In the genomic region with DNA sequence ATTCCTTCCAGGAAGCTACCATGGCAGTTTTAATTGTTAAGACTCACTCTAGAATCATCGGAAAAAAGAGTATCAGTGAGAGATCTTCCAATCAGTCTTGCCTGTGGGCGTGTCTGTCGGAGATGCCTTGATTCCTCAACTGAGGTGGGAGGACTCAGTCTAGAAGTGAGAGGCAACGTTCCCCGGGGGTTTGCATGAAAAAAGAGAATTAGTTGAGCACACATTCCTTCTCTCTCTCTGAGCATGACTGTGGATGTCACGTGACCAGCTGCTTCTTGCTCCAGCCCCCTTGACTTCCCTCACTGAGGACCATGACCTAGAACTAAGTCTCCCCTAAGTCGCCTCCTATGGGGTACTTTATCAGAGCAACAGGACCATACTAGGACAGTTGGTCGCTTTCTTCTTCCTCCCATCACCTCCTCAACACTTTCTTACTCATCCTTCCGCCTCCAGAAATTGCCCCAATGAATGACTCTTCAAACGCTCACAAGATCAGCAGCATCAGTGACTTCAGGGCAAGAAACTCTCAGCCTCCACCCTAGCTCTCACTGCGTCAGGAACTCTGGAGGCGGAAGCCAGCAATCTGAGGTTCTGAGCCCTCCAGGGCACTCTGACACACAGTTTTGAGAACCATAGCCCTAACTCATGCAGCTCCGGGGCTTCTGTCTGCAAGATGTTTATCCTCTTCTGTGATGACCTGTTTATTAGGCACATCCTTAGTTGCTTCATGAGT, we compare ENCODE assay signal across 22 mouse cellular contexts. TPM values are rescaled to one million over a fixed set of nuclear protein-coding genes. Genes with fewer than 3 reads are reported as not detected.
DNase-seq lines count a peak whose midpoint lies in the region; ATAC-seq and TF ChIP-seq lines count a peak whose summit lies in the region.
"Had no signal": no experiment of that assay in that cellular context is flagged by ENCODE, and none has a peak within 500 bp of the region (broad histone marks: within the 10 kb centered on the region; RNA-seq: fewer than 3 reads in every experiment).

No protein-coding gene starts in this region.

- no peaks in the 10 kb centered on the region for H3K4me1 ChIP-seq in hindbrain, postnatal 0 days (ENCODE audit: insufficient read depth, low read length)
- H3K4me1 ChIP-seq in hindbrain, embryonic 12.5 days: no peaks in the 10 kb centered on the region
- 0 out of 2 replicates have a peak, but pooled peaks cover 4% of the 10 kb centered on the region for H3K4me1 ChIP-seq in embryonic fibroblast, embryonic 13.5 days (ENCODE audit: control insufficient read depth, insufficient read depth, low read length)
- H3K4me1 ChIP-seq in midbrain, embryonic 16.5 days (ENCODE audit: control insufficient read depth, insufficient read depth, low read length): no peaks in the 10 kb centered on the region
- H3K4me1 ChIP-seq: embryonic facial prominence, embryonic 10.5 days; embryonic facial prominence, embryonic 12.5 days; forebrain, embryonic 10.5 days had no signal

- H3K4me2 ChIP-seq in hindbrain, postnatal 0 days (ENCODE audit: low read depth, low read length): no peak overlapping the region
- no peak overlapping the region for H3K4me2 ChIP-seq in hindbrain, embryonic 12.5 days (replicated peaks)
- H3K4me2 ChIP-seq in midbrain, embryonic 16.5 days (ENCODE audit: low read length): no peak overlapping the region
- H3K4me2 ChIP-seq: embryonic facial prominence, embryonic 12.5 days; forebrain, embryonic 12.5 days had no signal

- no peaks in the 10 kb centered on the region for H3K36me3 ChIP-seq in hindbrain, postnatal 0 days (ENCODE audit: insufficient read depth, low read length)
- H3K36me3 ChIP-seq in hindbrain, embryonic 12.5 days: no peaks in the 10 kb centered on the region
- H3K36me3 ChIP-seq in midbrain, embryonic 16.5 days (ENCODE audit: control insufficient read depth, insufficient read depth, low read length): no peaks in the 10 kb centered on the region
- H3K36me3 ChIP-seq: embryonic facial prominence, embryonic 10.5 days; embryonic facial prominence, embryonic 12.5 days; forebrain, embryonic 10.5 days; forebrain, embryonic 12.5 days; G1E had no signal

- H3K27me3 ChIP-seq in hindbrain, postnatal 0 days (ENCODE audit: insufficient read depth, low read length): no peaks in the 10 kb centered on the region
- H3K27me3 ChIP-seq in hindbrain, embryonic 12.5 days: no peaks in the 10 kb centered on the region
- no peaks in the 10 kb centered on the region for H3K27me3 ChIP-seq in midbrain, embryonic 16.5 days (ENCODE audit: control insufficient read depth, insufficient read depth, low read depth, low read length)
- H3K27me3 ChIP-seq: embryonic facial prominence, embryonic 12.5 days; forebrain, embryonic 12.5 days had no signal

- no peak for TF ChIP-seq POLR2A in embryonic fibroblast, embryonic 13.5 days (IDR thresholded peaks at IDR 0.05; ENCODE audit: low read depth, low read length)

- no peak overlapping the region for H3K4me3 ChIP-seq in hindbrain, postnatal 0 days (ENCODE audit: low read length)
- H3K4me3 ChIP-seq in hindbrain, embryonic 12.5 days: no peak overlapping the region
- H3K4me3 ChIP-seq in embryonic fibroblast, embryonic 13.5 days (ENCODE audit: insufficient read depth, low read length): no peak overlapping the region
- no peak overlapping the region for H3K4me3 ChIP-seq in midbrain, embryonic 16.5 days (ENCODE audit: low read depth, low read length)
- H3K4me3 ChIP-seq: embryonic facial prominence, embryonic 10.5 days; embryonic facial prominence, embryonic 12.5 days; erythroblast, embryonic 14.5 days; forebrain, embryonic 10.5 days; forebrain, embryonic 12.5 days had no signal

- ATAC-seq in hindbrain, postnatal 0 days: no peak
- no peak for ATAC-seq in hindbrain, embryonic 12.5 days (ENCODE audit: low FRiP score)
- ATAC-seq in activated CD4-positive, CD25-positive, alpha-beta regulatory T cell, adult 4 months: no peak
- no peak for ATAC-seq in midbrain, embryonic 16.5 days
- ATAC-seq: forebrain, embryonic 14.5 days; forebrain, embryonic 16.5 days had no signal

- TF ChIP-seq CTCF in hindbrain, postnatal 0 days (IDR thresholded peaks at IDR 0.05; ENCODE audit: low read depth): no peak
- TF ChIP-seq CTCF in embryonic fibroblast, embryonic 13.5 days (IDR thresholded peaks at IDR 0.05; ENCODE audit: borderline replicate concordance, insufficient read depth, low read length): no peak

- H3K27ac ChIP-seq in hindbrain, postnatal 0 days: peak overlapping the region; percentile 20; the same call in 1 of the 2 replicates
- no peak overlapping the region for H3K27ac ChIP-seq in hindbrain, embryonic 12.5 days
- H3K27ac ChIP-seq in embryonic fibroblast, embryonic 13.5 days (ENCODE audit: insufficient read depth, low read length): peak overlapping the region; percentile 30; the same call in 1 of the 2 replicates
- H3K27ac ChIP-seq in midbrain, embryonic 16.5 days (ENCODE audit: low read length): no peak overlapping the region
- H3K27ac ChIP-seq: embryonic facial prominence, embryonic 10.5 days; embryonic facial prominence, embryonic 12.5 days; forebrain, embryonic 10.5 days; forebrain, embryonic 12.5 days had no signal

- WGBS in hindbrain, postnatal 0 days: 82% methylated on average over 13 of the region's 13 CpGs
- 80% methylated on average over 13 of the region's 13 CpGs for WGBS in hindbrain, embryonic 12.5 days
- 84% methylated on average over 13 of the region's 13 CpGs for WGBS in midbrain, embryonic 16.5 days

- DNase-seq in hindbrain, postnatal 0 days (ENCODE audit: low spot score): no peak
- DNase-seq in NIH3T3 (ENCODE audit: low read depth) (peak; percentile 58), ZHBTc4 (ENCODE audit: low read depth, low spot score) (peak; percentile 71)
- no peak for DNase-seq in ovary, postnatal 10 days (ENCODE audit: low spot score)
- DNase-seq: adrenal gland, adult 8-10 months; adrenal gland, postnatal 25 days; cerebellum, adult 11-12 months; cerebellum, adult 2 months; cerebellum, adult 9-10 months; cerebellum, postnatal 25 days had no signal

- no peak overlapping the region for H3K9ac ChIP-seq in hindbrain, postnatal 0 days (replicated peaks; ENCODE audit: low read length)
- H3K9ac ChIP-seq in hindbrain, embryonic 12.5 days: no peak overlapping the region
- no peak overlapping the region for H3K9ac ChIP-seq in midbrain, embryonic 16.5 days (ENCODE audit: low read depth, low read length)
- H3K9ac ChIP-seq: embryonic facial prominence, embryonic 12.5 days; forebrain, embryonic 12.5 days had no signal

- H3K9me3 ChIP-seq in hindbrain, postnatal 0 days (ENCODE audit: low read length): no peaks in the 10 kb centered on the region
- no peaks in the 10 kb centered on the region; the same call in 1 of the 2 replicates for H3K9me3 ChIP-seq in hindbrain, embryonic 12.5 days (replicated peaks)
- no peaks in the 10 kb centered on the region for H3K9me3 ChIP-seq in midbrain, embryonic 16.5 days (replicated peaks; ENCODE audit: control insufficient read depth, low read length, poor library complexity, severe bottlenecking)
- H3K9me3 ChIP-seq: embryonic facial prominence, embryonic 10.5 days; embryonic facial prominence, embryonic 12.5 days; forebrain, embryonic 10.5 days; forebrain, embryonic 12.5 days had no signal

RNA-seq across cellular contexts. Expression of gene Rassf8, which starts 23.3 kb away (rescaled TPM):
- 15.0 and 18.6 TPM in 2 replicates for total RNA-seq in hindbrain, postnatal 0 days (2014; rRNA removed)
- polyA plus RNA-seq in hindbrain, postnatal 0 days (2015; fragmentation: Nextera tagmentation; extraction: Ambion mirVana): 5.5 and 6.5 TPM in 2 replicates
- polyA plus RNA-seq in hindbrain, embryonic 12.5 days (2016; fragmentation: Nextera tagmentation; extraction: Ambion mirVana): 5.1 and 7.0 TPM in 2 replicates
- 65.0 and 73.0 TPM in 2 replicates for polyA plus RNA-seq in embryonic fibroblast, embryonic 13.5 days (2011; ENCODE audit: insufficient read length, low read depth, missing spikeins)
- polyA plus RNA-seq in activated CD4-positive, CD25-positive, alpha-beta regulatory T cell, adult 4 months (2017; shearing (Covaris generic)): under 1 TPM; 0.19 to 0.32 TPM
- polyA plus RNA-seq in midbrain, embryonic 16.5 days (2015; fragmentation: Nextera tagmentation; extraction: Ambion mirVana): 5.0 and 6.0 TPM in 2 replicates
- polyA plus RNA-seq: erythroblast, embryonic 14.5 days; G1E had no signal

Comparison
In these comparisons a context has a peak if more than half of its experiments do, and no peak if none do; other contexts are left out.
1. H3K27ac ChIP-seq: peak in hindbrain, postnatal 0 days (single experiment) and embryonic fibroblast, embryonic 13.5 days (single experiment); none in hindbrain, embryonic 12.5 days (single experiment) and midbrain, embryonic 16.5 days (single experiment).
2. DNase-seq: peak in NIH3T3 (single experiment) and ZHBTc4 (single experiment); none in hindbrain, postnatal 0 days (single experiment) and ovary, postnatal 10 days (single experiment).